Mouse (Mus musculus) T-cell, adult 66 days (primary cell): ENCODE measurements around the gene Magea3. TPM values are rescaled to one million over a fixed set of nuclear protein-coding genes. Genes with fewer than 3 reads are reported as not detected.

Experiments
- total RNA-seq, 2 experiments: library from RNA; stranded (reverse); gene quantifications; 3 replicates in 1 of 2; 4 replicates in 1 of 2; pipeline ENCODE4 v1.2.4; 2023

The Magea3 gene
- not detected for total RNA-seq

GRCm38 (mm10) chrX:154949405-154949804 lies at the start of gene Magea3:
Gene Magea3, minus strand, starts transcription at chrX:154949505.

GRCm38 (mm10) chrX:154995750-154996149 lies 46.4 kb upstream of the Magea3 start, which contains the start of gene Magea8:
Gene Magea8, minus strand, starts transcription at chrX:154995850.

GRCm38 (mm10) chrX:154935887-154936286 lies 13.4 kb downstream of the Magea3 start, which contains the start of gene Magea6:
Gene Magea6, minus strand, starts transcription at chrX:154935987.

Other genes starting within 250 kb of the Magea3 start
- gene Cldn34b1, start 59.2 kb downstream of the Magea3 start, total RNA-seq, result not detected
- gene Magea6, start 13.5 kb downstream of the Magea3 start, total RNA-seq, result not detected
- gene Magea8, start 46.3 kb upstream of the Magea3 start, total RNA-seq, result not detected
- not detected for gene Magea5, start 113.6 kb upstream of the Magea3 start, total RNA-seq
- not detected for gene Magea1, start 140.3 kb upstream of the Magea3 start, total RNA-seq
- not detected for gene Magea2, start 144.2 kb upstream of the Magea3 start, total RNA-seq
- gene Cldn34b2, start 178.9 kb upstream of the Magea3 start, total RNA-seq, result not detected